Mouse (Mus musculus): ENCODE results near the gene Hoxb2. TPM values are rescaled to one million over a fixed set of nuclear protein-coding genes. Genes with fewer than 3 reads are reported as not detected.

Gene Hoxb2
- polyA plus RNA-seq, 1 experiment: 22.8 TPM

- H3K4me1 ChIP-seq (ENCODE audit: control insufficient read depth, insufficient read depth, low read length): peaks cover 9% of the 10 kb centered on the region; the same call in 1 of the 2 replicates
- no peaks in the 10 kb centered on the region for H3K27me3 ChIP-seq (replicated peaks; ENCODE audit: control insufficient read depth, insufficient read depth, low read length)
- H3K27ac ChIP-seq (ENCODE audit: insufficient read depth, low read depth, low read length): peak overlapping the region; percentile 86
- no peak for DNase-seq
- TF ChIP-seq CTCF (conservative IDR thresholded peaks at IDR 0.05; ENCODE audit: insufficient read depth, insufficient read length, low read depth, low read length): no peak
- TF ChIP-seq POLR2A (IDR thresholded peaks at IDR 0.05; ENCODE audit: low read depth, low read length): no peak
- peaks cover 1% of the 10 kb centered on the region; the same call in 1 of the 2 replicates for H3K36me3 ChIP-seq (ENCODE audit: control insufficient read depth, insufficient read depth, low read length)
- 24% methylated on average over 18 of the region's 18 CpGs for WGBS
- no peak overlapping the region for H3K4me3 ChIP-seq (ENCODE audit: insufficient read depth, low read depth, low read length)
Measured at GRCm38 (mm10) chr11:96316696-96317607, 33.4 kb upstream of the Hoxb2 start.

GRCm38 (mm10) chr11:96317608-96318367, 32.5 kb upstream of the Hoxb2 start, which contains the start of gene Hoxb4:
Hoxb4 (plus strand) TSS chr11:96318267.
- 12% methylated on average over 28 of the region's 28 CpGs for WGBS
- Histone ChIP-seq H3K4me1 (ENCODE audit: control insufficient read depth, insufficient read depth, low read length) (peaks cover 9% of the 10 kb centered on the region; the same call in 1 of the 2 replicates), H3K27ac (ENCODE audit: insufficient read depth, low read depth, low read length) (peak within 1 kb of the TSS; percentile 99), H3K36me3 (ENCODE audit: control insufficient read depth, insufficient read depth, low read length) (peaks cover 1% of the 10 kb centered on the region; the same call in 1 of the 2 replicates), H3K4me3 (ENCODE audit: insufficient read depth, low read depth, low read length) (peak within 1 kb of the TSS; percentile 92), H3K27me3 (replicated peaks; ENCODE audit: control insufficient read depth, insufficient read depth, low read length) (no peaks in the 10 kb centered on the region)
- no peak for TF ChIP-seq POLR2A (IDR thresholded peaks at IDR 0.05; ENCODE audit: low read depth, low read length)
- no peak for TF ChIP-seq CTCF (conservative IDR thresholded peaks at IDR 0.05; ENCODE audit: insufficient read depth, insufficient read length, low read depth, low read length)
- no peak for DNase-seq

GRCm38 (mm10) chr11:96318368-96319070, 31.8 kb upstream of the Hoxb2 start:
- peaks cover 6% of the 10 kb centered on the region; the same call in 1 of the 2 replicates for H3K4me1 ChIP-seq (ENCODE audit: control insufficient read depth, insufficient read depth, low read length)
- peak; percentile 95 for DNase-seq
- WGBS: under 1% methylated on average over 45 of the region's 45 CpGs

GRCm38 (mm10) chr11:96319071-96319902, 31.0 kb upstream of the Hoxb2 start:
- Histone ChIP-seq H3K36me3 (ENCODE audit: control insufficient read depth, insufficient read depth, low read length) (peaks cover 1% of the 10 kb centered on the region; the same call in 1 of the 2 replicates), H3K4me1 (ENCODE audit: control insufficient read depth, insufficient read depth, low read length) (peaks cover 7% of the 10 kb centered on the region; the same call in 1 of the 2 replicates), H3K27ac (ENCODE audit: insufficient read depth, low read depth, low read length) (peak overlapping the region; percentile 94), H3K27me3 (replicated peaks; ENCODE audit: control insufficient read depth, insufficient read depth, low read length) (no peaks in the 10 kb centered on the region), H3K4me3 (ENCODE audit: insufficient read depth, low read depth, low read length) (peak overlapping the region; percentile 92)
- DNase-seq: peak; percentile 77
- under 1% methylated on average over 34 of the region's 34 CpGs for WGBS
- no peak for TF ChIP-seq POLR2A (IDR thresholded peaks at IDR 0.05; ENCODE audit: low read depth, low read length)
- no peak for TF ChIP-seq CTCF (conservative IDR thresholded peaks at IDR 0.05; ENCODE audit: insufficient read depth, insufficient read length, low read depth, low read length)

More at GRCm38 (mm10) chr11:96318368-96319070, 31.8 kb upstream of the Hoxb2 start:
- H3K36me3 ChIP-seq (ENCODE audit: control insufficient read depth, insufficient read depth, low read length): peaks cover 1% of the 10 kb centered on the region; the same call in 1 of the 2 replicates
- peak overlapping the region; percentile 99 for H3K27ac ChIP-seq (ENCODE audit: insufficient read depth, low read depth, low read length)
- TF ChIP-seq CTCF (conservative IDR thresholded peaks at IDR 0.05; ENCODE audit: insufficient read depth, insufficient read length, low read depth, low read length): no peak
- no peak for TF ChIP-seq POLR2A (IDR thresholded peaks at IDR 0.05; ENCODE audit: low read depth, low read length)
- no peaks in the 10 kb centered on the region for H3K27me3 ChIP-seq (replicated peaks; ENCODE audit: control insufficient read depth, insufficient read depth, low read length)
- peak overlapping the region; percentile 92 for H3K4me3 ChIP-seq (ENCODE audit: insufficient read depth, low read depth, low read length)

- peak; percentile 78 for DNase-seq
- Histone ChIP-seq H3K27ac (ENCODE audit: insufficient read depth, low read depth, low read length) (peak overlapping the region; percentile 94), H3K36me3 (ENCODE audit: control insufficient read depth, insufficient read depth, low read length) (peaks cover 1% of the 10 kb centered on the region; the same call in 1 of the 2 replicates), H3K4me3 (ENCODE audit: insufficient read depth, low read depth, low read length) (peak overlapping the region; percentile 92), H3K27me3 (replicated peaks; ENCODE audit: control insufficient read depth, insufficient read depth, low read length) (no peaks in the 10 kb centered on the region), H3K4me1 (ENCODE audit: control insufficient read depth, insufficient read depth, low read length) (peaks cover 7% of the 10 kb centered on the region; the same call in 1 of the 2 replicates)
- WGBS: 4% methylated on average over 29 of the region's 29 CpGs
- TF ChIP-seq POLR2A (IDR thresholded peaks at IDR 0.05; ENCODE audit: low read depth, low read length): no peak
- TF ChIP-seq CTCF (conservative IDR thresholded peaks at IDR 0.05; ENCODE audit: insufficient read depth, insufficient read length, low read depth, low read length): no peak
Measured at GRCm38 (mm10) chr11:96319910-96320309, 30.4 kb upstream of the Hoxb2 start.

Measured in kidney, adult 2 months (tissue).